Mouse (Mus musculus) left cerebral cortex, adult 9 months (tissue): Measurements from ENCODE around the gene Inpp5a.

Source experiments
- DNase-seq, 2 experiments: peaks; one replicate each; pipeline ENCODE4 v3.0.0; 2022; ENCODE audit warnings: low spot score in 2 of 2

Gene Inpp5a

GRCm38 (mm10) chr7:139441022-139441421 is 52.1 kb downstream of the Inpp5a start:
- no peak for DNase-seq

- DNase-seq, result no peak
Observed at GRCm38 (mm10) chr7:139441761-139442211, 52.9 kb downstream of the Inpp5a start.

- no peak for DNase-seq
Observed at GRCm38 (mm10) chr7:139445621-139446020, 56.7 kb downstream of the Inpp5a start.

GRCm38 (mm10) chr7:139447381-139447780 is 58.5 kb downstream of the Inpp5a start:
- no peak for DNase-seq

- no peak for DNase-seq
Observed at GRCm38 (mm10) chr7:139450186-139450998, 61.5 kb downstream of the Inpp5a start.

GRCm38 (mm10) chr7:139451711-139452110 is 62.8 kb downstream of the Inpp5a start:
- no peak for DNase-seq

GRCm38 (mm10) chr7:139452199-139452598 is 63.3 kb downstream of the Inpp5a start:
- DNase-seq, result no peak

- DNase-seq, result no peak
Observed at GRCm38 (mm10) chr7:139453198-139453597, 64.3 kb downstream of the Inpp5a start.

GRCm38 (mm10) chr7:139454285-139454684 is 65.4 kb downstream of the Inpp5a start:
- no peak for DNase-seq

- no peak for DNase-seq
Observed at GRCm38 (mm10) chr7:139456759-139457158, 67.8 kb downstream of the Inpp5a start.

- no peak for DNase-seq
Observed at GRCm38 (mm10) chr7:139461344-139461743, 72.4 kb downstream of the Inpp5a start.

- no peak for DNase-seq
Observed at GRCm38 (mm10) chr7:139462142-139462541, 73.2 kb downstream of the Inpp5a start.

GRCm38 (mm10) chr7:139465538-139465937 is 76.6 kb downstream of the Inpp5a start:
- DNase-seq, result no peak

GRCm38 (mm10) chr7:139466484-139467176 is 77.7 kb downstream of the Inpp5a start:
- DNase-seq, result no peak

GRCm38 (mm10) chr7:139467177-139467895 is 78.4 kb downstream of the Inpp5a start:
- no peak for DNase-seq

GRCm38 (mm10) chr7:139467896-139468279 is 79.0 kb downstream of the Inpp5a start:
- DNase-seq, result no peak

- DNase-seq, result no peak
Observed at GRCm38 (mm10) chr7:139468440-139468839, 79.5 kb downstream of the Inpp5a start.

GRCm38 (mm10) chr7:139469457-139469856 is 80.5 kb downstream of the Inpp5a start:
- DNase-seq, result no peak

- DNase-seq, result no peak
Observed at GRCm38 (mm10) chr7:139470481-139470880, 81.6 kb downstream of the Inpp5a start.

- no peak for DNase-seq
Observed at GRCm38 (mm10) chr7:139472052-139472451, 83.1 kb downstream of the Inpp5a start.

- peak; percentile 64 to 90 for DNase-seq
Observed at GRCm38 (mm10) chr7:139472865-139473549, 84.1 kb downstream of the Inpp5a start.

GRCm38 (mm10) chr7:139475896-139476295 is 87.0 kb downstream of the Inpp5a start:
- DNase-seq, result no peak
